ENCODE assay signal across 22 mouse cellular contexts in genomic region chr8:61662829-61663228, GRCm38 (mm10).
DNase-seq lines count a peak whose midpoint lies in the region; ATAC-seq and TF ChIP-seq lines count a peak whose summit lies in the region.
"Had no signal": no experiment of that assay in that cellular context is flagged by ENCODE, and none has a peak within 500 bp of the region (broad histone marks: within the 10 kb centered on the region; RNA-seq: fewer than 3 reads in every experiment).

No protein-coding gene starts in this region.

- peak overlapping the region; percentile 67 for H3K27ac ChIP-seq in lung, embryonic 16.5 days (ENCODE audit: low read length)
- H3K27ac ChIP-seq: forebrain, embryonic 13.5 days; heart, embryonic 10.5 days; hindbrain, embryonic 10.5 days; hindbrain, postnatal 0 days; limb, embryonic 13.5 days; liver, embryonic 12.5 days; neural tube, embryonic 15.5 days had no signal

- no peak overlapping the region for H3K4me2 ChIP-seq in lung, embryonic 16.5 days (ENCODE audit: low read depth, low read length)
- H3K4me2 ChIP-seq: forebrain, embryonic 13.5 days; limb, embryonic 13.5 days; liver, embryonic 12.5 days; neural tube, embryonic 15.5 days had no signal

- no peak overlapping the region for H3K4me3 ChIP-seq in lung, embryonic 16.5 days (ENCODE audit: low read length)
- no peak overlapping the region for H3K4me3 ChIP-seq in lung, adult 2 months (replicated peaks; ENCODE audit: extremely low read depth, low read depth, low read length)
- H3K4me3 ChIP-seq: forebrain, embryonic 13.5 days; heart, embryonic 10.5 days; hindbrain, embryonic 10.5 days; limb, embryonic 13.5 days; liver, embryonic 12.5 days; neural tube, embryonic 15.5 days had no signal

- H3K9me3 ChIP-seq in lung, embryonic 16.5 days (ENCODE audit: control insufficient read depth, low read length), result no peaks in the 10 kb centered on the region
- H3K9me3 ChIP-seq: forebrain, embryonic 13.5 days; heart, embryonic 10.5 days; hindbrain, embryonic 10.5 days; liver, embryonic 12.5 days; neural tube, embryonic 15.5 days had no signal

- H3K4me1 ChIP-seq in lung, embryonic 16.5 days (replicated peaks; ENCODE audit: control insufficient read depth, insufficient read depth, low read length), result peaks cover 33% of the 10 kb centered on the region
- peaks cover 3% of the 10 kb centered on the region; the same call in 1 of the 2 replicates for H3K4me1 ChIP-seq in lung, adult 2 months (ENCODE audit: control insufficient read depth, insufficient read depth, low read length)
- H3K4me1 ChIP-seq: forebrain, embryonic 13.5 days; liver, embryonic 12.5 days; neural tube, embryonic 15.5 days had no signal

- H3K27me3 ChIP-seq in lung, embryonic 16.5 days (ENCODE audit: control insufficient read depth, insufficient read depth, low read depth, low read length), result no peaks in the 10 kb centered on the region
- H3K27me3 ChIP-seq: forebrain, embryonic 13.5 days; limb, embryonic 13.5 days; liver, embryonic 12.5 days; neural tube, embryonic 15.5 days had no signal

- WGBS in lung, embryonic 16.5 days, result 42% methylated on average over 4 of the region's 4 CpGs
- WGBS in lung, adult 2 months, result 63% methylated on average over 4 of the region's 4 CpGs

- H3K9ac ChIP-seq in lung, embryonic 16.5 days (ENCODE audit: low read length), result no peak overlapping the region
- H3K9ac ChIP-seq: forebrain, embryonic 13.5 days; limb, embryonic 13.5 days; liver, embryonic 12.5 days; neural tube, embryonic 15.5 days had no signal

- no peak for TF ChIP-seq POLR2A in lung, adult 2 months (IDR thresholded peaks at IDR 0.05; ENCODE audit: borderline replicate concordance, extremely low read depth, low read depth, low read length)

- no peak for ATAC-seq in lung, embryonic 16.5 days (ENCODE audit: low read depth)
- ATAC-seq in erythroid progenitor cell, adult 5-6 weeks (replicated peaks; ENCODE audit: low FRiP score, poor library complexity, severe bottlenecking), result no peak
- ATAC-seq: forebrain, embryonic 13.5 days; hindbrain, postnatal 0 days; intestine, postnatal 0 days; liver, embryonic 12.5 days; midbrain, embryonic 16.5 days had no signal

- TF ChIP-seq CTCF in lung, adult 2 months (IDR thresholded peaks at IDR 0.05; ENCODE audit: insufficient read depth, low read length), result no peak

- DNase-seq in adrenal gland, adult (ENCODE audit: inconsistent age in 2 of 2, low spot score in 1 of 2), result peak; percentile 70 to 79
- no peak for DNase-seq in adrenal gland, postnatal 4 days (ENCODE audit: low spot score in 2 of 2)
- DNase-seq in lung, adult 2 months, result no peak
- DNase-seq in Muller cell, postnatal 12 days (ENCODE audit: inconsistent ontology term), result peak; percentile 35
- peak; percentile 41 for DNase-seq in adrenal gland, postnatal 25 days
- DNase-seq in left cerebral cortex, adult 18-20 months (ENCODE audit: low spot score in 2 of 2), result no peak
- DNase-seq: cerebellum, adult 9-11 months; kidney, postnatal 4 days; retina, postnatal 1 day; right cerebral cortex, postnatal 25 days; thymus, postnatal 14 days had no signal

- no peaks in the 10 kb centered on the region for H3K36me3 ChIP-seq in lung, embryonic 16.5 days (ENCODE audit: control insufficient read depth, insufficient read depth, low read length)
- H3K36me3 ChIP-seq: liver, embryonic 12.5 days; neural tube, embryonic 15.5 days had no signal

Comparison
In these comparisons a context has a peak if more than half of its experiments do, and no peak if none do; other contexts are left out.
1. DNase-seq: peak in adrenal gland, adult (2 of 2), Muller cell, postnatal 12 days (single experiment) and adrenal gland, postnatal 25 days (single experiment); none in adrenal gland, postnatal 4 days (0 of 2), lung, adult 2 months (single experiment) and left cerebral cortex, adult 18-20 months (0 of 2).